Mouse (Mus musculus) liver, postnatal 0 days (tissue): Measurements from ENCODE around the gene Itga10.

Source experiments
- CTCF ChIP-seq: sonication (generic); IDR thresholded peaks from 2 replicates; pipeline ENCODE4 v1.5.1; 2016; ENCODE audit warnings: antibody characterized with exemption, low read depth
- EP300 ChIP-seq: IDR thresholded peaks from 2 replicates; pipeline ENCODE4 v1.6.1; 2016; ENCODE audit warnings: antibody characterized with exemption, low read depth, mild to moderate bottlenecking

DNA sequence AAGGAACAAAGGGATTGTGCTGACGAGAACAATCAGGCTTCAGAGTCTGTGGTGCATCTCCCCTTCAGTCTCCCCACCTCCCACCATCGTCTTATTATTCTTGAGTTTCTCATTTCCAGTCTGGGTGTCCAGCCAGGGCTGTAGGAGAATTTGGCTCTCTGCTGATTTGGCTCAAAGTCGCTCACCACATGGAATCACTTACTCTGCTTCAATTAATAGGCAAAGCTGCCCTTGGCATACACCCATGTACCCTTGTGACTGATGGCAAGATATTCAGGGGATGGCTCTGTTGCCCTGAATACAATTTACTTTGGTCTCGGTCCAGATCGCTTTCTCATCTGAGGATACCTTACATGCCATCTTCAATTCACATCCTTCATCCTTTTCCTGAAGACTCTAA lies 42.1 kb upstream of the Itga10 start:
- TF ChIP-seq EP300 = no peak
- TF ChIP-seq CTCF = no peak
